Mouse (Mus musculus): Measurements from ENCODE around the gene Rb1. TPM values are rescaled to one million over a fixed set of nuclear protein-coding genes. Genes with fewer than 3 reads are reported as not detected.

Rb1 gene
- polyA plus RNA-seq, 1 experiment from 2014 or later: 27.5 TPM

DNA sequence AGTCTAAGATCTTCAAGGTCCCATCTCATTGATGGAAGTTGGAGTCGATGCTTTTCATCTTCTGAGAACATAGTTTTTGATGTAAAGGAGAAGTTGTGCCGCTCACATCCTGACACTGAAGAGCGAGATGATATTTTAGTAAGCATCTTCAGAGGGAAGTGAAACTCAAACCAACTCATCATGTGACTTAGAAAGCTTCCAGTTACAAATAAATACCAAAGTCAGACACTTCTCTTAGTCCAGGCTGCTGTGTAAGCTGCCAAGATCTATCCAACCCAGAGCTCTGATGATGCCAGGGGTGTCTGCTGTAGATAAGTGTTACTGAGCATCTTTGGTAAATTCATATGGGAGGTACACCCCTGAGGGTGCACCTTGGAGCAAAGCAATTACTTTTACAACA, 8.3 kb upstream of the Rb1 start:
- H3K9me3 ChIP-seq: no peaks in the 10 kb centered on the region
- H3K27me3 ChIP-seq: no peaks in the 10 kb centered on the region
- no peaks in the 10 kb centered on the region for H3K36me3 ChIP-seq
- H3K9ac ChIP-seq: no peak overlapping the region
- no peak overlapping the region for H3K27ac ChIP-seq (replicated peaks)
- ATAC-seq (ENCODE audit: low FRiP score, low read depth): no peak
- no peak overlapping the region for H3K4me2 ChIP-seq
- no peak overlapping the region for H3K4me3 ChIP-seq
- WGBS: 95% methylated on average over 3 of the region's 3 CpGs
- no peaks in the 10 kb centered on the region for H3K4me1 ChIP-seq (replicated peaks)

DNA sequence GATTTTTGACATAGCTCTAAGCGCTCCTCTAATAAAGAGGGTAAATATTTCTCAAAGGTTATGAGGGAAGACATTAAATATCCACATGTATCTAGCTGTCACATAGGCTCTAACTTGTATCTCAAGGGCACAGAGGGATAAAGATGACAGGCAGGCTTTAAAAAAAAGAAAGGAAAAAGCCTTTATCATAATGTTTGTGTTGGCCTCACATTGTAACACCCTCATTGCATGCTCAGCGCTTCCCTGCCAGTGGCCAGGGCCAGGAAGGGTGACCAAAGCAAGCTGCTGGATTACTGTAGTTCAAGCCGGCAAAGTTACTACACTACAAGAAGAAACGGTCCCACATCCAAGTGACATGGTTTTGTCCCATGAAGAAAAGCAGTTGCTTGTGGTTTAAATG, 5.8 kb upstream of the Rb1 start:
- no peak overlapping the region for H3K27ac ChIP-seq (replicated peaks)
- no peak overlapping the region for H3K4me2 ChIP-seq
- H3K4me1 ChIP-seq (replicated peaks): peaks cover 9% of the 10 kb centered on the region
- no peaks in the 10 kb centered on the region for H3K27me3 ChIP-seq
- ATAC-seq (ENCODE audit: low FRiP score, low read depth): no peak
- no peaks in the 10 kb centered on the region for H3K9me3 ChIP-seq
- no peak overlapping the region for H3K9ac ChIP-seq
- no peak overlapping the region for H3K4me3 ChIP-seq
- 91% methylated on average over 4 of the region's 4 CpGs for WGBS
- no peaks in the 10 kb centered on the region for H3K36me3 ChIP-seq

DNA sequence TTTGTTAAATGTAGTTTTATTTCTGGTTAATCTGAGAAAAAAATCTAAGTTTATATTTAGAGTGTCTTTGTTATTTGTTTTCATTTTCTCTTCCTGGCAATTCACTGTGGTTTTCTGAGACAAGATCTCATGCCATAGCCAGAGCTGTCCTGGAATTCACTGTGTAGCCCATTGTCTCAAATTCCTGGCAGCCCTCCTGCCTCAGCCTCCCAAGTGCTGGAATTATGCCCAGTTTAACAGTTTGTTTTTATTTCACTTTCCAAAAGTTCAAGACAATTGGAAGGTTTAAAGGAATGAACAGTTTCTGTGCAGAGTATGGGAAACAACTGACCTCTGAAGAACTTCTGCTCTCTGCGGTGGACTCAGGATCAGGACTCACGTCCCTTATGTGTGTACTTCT, 4.2 kb upstream of the Rb1 start:
- ATAC-seq (ENCODE audit: low FRiP score, low read depth): no peak
- no peak overlapping the region for H3K4me2 ChIP-seq
- 88% methylated on average over 2 of the region's 2 CpGs for WGBS

DNA sequence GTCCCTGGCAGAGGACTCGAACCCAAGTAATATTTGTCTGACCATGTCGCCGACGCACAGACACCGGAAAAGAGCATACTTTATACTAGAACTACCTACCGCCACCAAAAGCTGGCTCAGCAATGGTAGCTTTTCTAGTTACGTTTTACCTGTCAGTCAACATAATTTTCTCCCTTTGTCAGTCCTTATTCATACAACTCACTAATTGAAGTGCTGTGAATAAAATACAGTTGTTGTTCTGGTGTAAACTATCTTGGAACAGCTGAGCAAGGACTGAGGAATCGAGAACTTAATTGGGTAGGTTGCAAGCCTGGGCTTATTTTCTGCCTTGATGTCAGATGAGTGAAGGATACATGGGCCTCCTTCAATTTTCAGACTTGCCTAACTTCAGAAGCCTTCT, 889 bp upstream of the Rb1 start:
- peak overlapping the region; percentile 96 for H3K27ac ChIP-seq (replicated peaks)
- 6% methylated on average over 8 of the region's 8 CpGs for WGBS
- H3K9ac ChIP-seq: peak overlapping the region; percentile 89
- H3K4me1 ChIP-seq (replicated peaks): peaks cover 25% of the 10 kb centered on the region
- no peaks in the 10 kb centered on the region for H3K9me3 ChIP-seq
- no peaks in the 10 kb centered on the region for H3K36me3 ChIP-seq
- peak overlapping the region; percentile 79 for H3K4me3 ChIP-seq
- 0 out of 2 replicates have a peak, but pooled peaks have one; percentile 8 for ATAC-seq (ENCODE audit: low FRiP score, low read depth)
- H3K27me3 ChIP-seq: no peaks in the 10 kb centered on the region
- peak overlapping the region; percentile 84 for H3K4me2 ChIP-seq

More for the DNA sequence above, 4.2 kb upstream of the Rb1 start:
- Histone ChIP-seq H3K36me3 (no peaks in the 10 kb centered on the region), H3K4me3 (no peak overlapping the region), H3K9me3 (no peaks in the 10 kb centered on the region), H3K9ac (no peak overlapping the region), H3K27ac (replicated peaks) (no peak overlapping the region), H3K27me3 (no peaks in the 10 kb centered on the region), H3K4me1 (replicated peaks) (peaks cover 10% of the 10 kb centered on the region)

DNA sequence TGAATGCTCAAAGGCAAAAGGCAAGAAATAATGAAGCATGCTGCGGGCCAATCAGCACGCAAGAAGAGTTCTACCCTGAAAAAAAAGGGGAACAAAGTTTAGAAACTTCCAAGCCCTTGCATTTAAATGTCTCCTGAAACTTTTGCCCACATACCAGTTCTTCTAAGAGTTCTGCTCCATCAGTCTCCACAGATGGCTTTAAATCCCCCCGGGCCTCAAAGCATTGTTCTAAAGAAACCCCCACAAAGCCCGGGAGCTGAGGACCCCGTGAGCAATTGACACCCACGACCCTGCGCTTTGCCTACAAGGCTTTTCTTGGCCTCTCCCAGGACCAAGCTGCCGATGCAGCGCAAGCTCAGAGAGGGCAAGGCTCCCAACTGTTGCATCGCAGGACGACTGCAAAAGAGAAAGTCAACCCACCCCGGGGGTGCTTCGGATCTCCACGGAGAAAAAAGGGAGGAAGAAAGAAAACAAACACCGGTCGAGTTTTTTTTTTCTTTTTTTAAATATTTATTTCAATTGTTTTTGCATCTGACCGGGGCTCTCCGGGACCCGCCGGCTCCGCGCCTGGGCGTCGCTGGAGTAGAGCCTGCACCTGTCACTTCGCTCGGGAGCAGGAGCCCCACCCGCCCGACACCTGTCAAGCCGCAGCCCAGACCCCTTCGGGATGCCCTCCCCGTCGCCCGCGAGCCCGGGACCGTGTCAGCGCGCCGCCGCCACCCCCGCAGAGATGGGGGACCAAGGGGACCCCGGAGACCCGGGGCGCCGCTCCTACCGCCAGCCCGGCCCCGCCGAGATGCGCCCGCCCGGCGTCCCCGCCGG, 777 bp downstream of the Rb1 start:
- Histone ChIP-seq H3K9ac (peak overlapping the region; percentile 89), H3K27ac (replicated peaks) (peak overlapping the region; percentile 96), H3K27me3 (no peaks in the 10 kb centered on the region), H3K4me3 (peak overlapping the region; percentile 79), H3K4me2 (peak overlapping the region; percentile 84), H3K9me3 (no peaks in the 10 kb centered on the region), H3K4me1 (replicated peaks) (peaks cover 25% of the 10 kb centered on the region), H3K36me3 (peaks cover 4% of the 10 kb centered on the region; the same call in 1 of the 2 replicates)
- under 1% methylated on average over 42 of the region's 55 CpGs for WGBS
- peak; percentile 49 for ATAC-seq (ENCODE audit: low FRiP score, low read depth)

DNA sequence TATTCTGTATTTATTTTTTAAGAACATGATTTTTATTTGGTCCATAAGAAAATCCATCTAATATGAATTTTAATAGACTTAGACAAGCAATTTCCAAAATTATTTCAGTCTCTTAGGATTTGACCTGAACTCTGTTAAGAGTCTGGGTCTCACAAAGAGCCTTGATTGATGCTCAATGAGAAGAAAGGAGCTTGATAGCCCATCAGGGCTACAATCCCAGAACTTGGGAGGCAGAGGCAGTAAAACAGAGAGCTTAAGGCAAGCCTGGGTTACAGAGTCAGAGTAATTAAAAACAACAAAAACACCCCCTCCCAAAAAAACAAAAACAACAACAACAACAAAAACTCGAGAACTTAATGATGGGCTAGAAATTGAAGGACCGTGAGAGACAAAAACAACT, 1.7 kb downstream of the Rb1 start:
- Histone ChIP-seq H3K9ac (no peak overlapping the region), H3K27me3 (no peaks in the 10 kb centered on the region), H3K4me1 (replicated peaks) (peaks cover 25% of the 10 kb centered on the region), H3K36me3 (peaks cover 4% of the 10 kb centered on the region; the same call in 1 of the 2 replicates), H3K4me3 (peak overlapping the region; percentile 79; the same call in 1 of the 2 replicates), H3K9me3 (no peaks in the 10 kb centered on the region), H3K27ac (replicated peaks) (no peak overlapping the region), H3K4me2 (peak overlapping the region; percentile 84)
- no peak for ATAC-seq (ENCODE audit: low FRiP score, low read depth)
- 43% methylated on average over 2 of the region's 2 CpGs for WGBS

DNA sequence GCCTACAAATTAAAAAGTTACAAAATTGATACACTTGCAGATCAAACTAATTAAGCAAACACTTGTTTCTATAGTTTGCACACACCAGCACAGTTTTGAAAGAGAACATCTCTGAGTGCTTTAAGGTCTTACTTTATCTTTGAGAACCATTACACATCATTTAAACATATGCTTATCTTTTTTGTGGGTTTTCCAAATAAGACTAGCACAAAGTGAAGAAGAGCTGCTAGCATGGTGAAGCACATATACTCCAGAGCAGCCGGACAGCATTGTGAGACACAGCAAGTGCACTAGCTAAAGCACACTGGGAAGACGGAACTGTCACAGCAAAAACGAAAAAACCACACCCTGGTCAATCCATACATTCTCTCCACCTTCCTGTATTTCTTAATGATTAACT, 3.5 kb downstream of the Rb1 start:
- Histone ChIP-seq H3K27ac (replicated peaks) (no peak overlapping the region), H3K27me3 (no peaks in the 10 kb centered on the region)

DNA sequence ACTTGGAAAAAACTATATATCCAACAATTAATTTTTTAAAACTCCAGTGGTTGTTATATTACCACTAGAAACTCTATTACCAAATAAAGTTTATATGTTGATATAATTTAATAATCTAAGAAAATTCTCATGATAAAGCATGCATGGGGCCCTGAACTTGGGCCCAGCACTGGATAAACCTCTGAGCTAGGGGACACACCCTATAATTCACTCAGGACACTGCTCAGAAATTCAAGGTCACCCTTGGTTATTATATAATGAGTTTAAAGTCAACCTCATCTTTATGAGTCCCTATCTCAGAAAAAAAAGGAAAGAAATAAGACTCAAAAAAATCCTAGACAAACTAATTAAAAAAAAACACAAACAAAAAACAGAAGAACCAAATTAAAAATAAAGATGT, 8.7 kb downstream of the Rb1 start:
- Histone ChIP-seq H3K4me1 (replicated peaks) (no peaks in the 10 kb centered on the region), H3K9me3 (no peaks in the 10 kb centered on the region), H3K27ac (replicated peaks) (no peak overlapping the region), H3K27me3 (no peaks in the 10 kb centered on the region), H3K4me2 (no peak overlapping the region), H3K4me3 (no peak overlapping the region), H3K9ac (no peak overlapping the region), H3K36me3 (peaks cover 4% of the 10 kb centered on the region; the same call in 1 of the 2 replicates)
- no peak for ATAC-seq (ENCODE audit: low FRiP score, low read depth)

More for the DNA sequence above, 3.5 kb downstream of the Rb1 start:
- no peak overlapping the region for H3K4me3 ChIP-seq
- peaks cover 23% of the 10 kb centered on the region for H3K4me1 ChIP-seq (replicated peaks)
- H3K4me2 ChIP-seq: no peak overlapping the region
- H3K9ac ChIP-seq: no peak overlapping the region
- 88% methylated on average over 3 of the region's 3 CpGs for WGBS
- H3K36me3 ChIP-seq: peaks cover 4% of the 10 kb centered on the region; the same call in 1 of the 2 replicates
- no peaks in the 10 kb centered on the region for H3K9me3 ChIP-seq
- no peak for ATAC-seq (ENCODE audit: low FRiP score, low read depth)

DNA sequence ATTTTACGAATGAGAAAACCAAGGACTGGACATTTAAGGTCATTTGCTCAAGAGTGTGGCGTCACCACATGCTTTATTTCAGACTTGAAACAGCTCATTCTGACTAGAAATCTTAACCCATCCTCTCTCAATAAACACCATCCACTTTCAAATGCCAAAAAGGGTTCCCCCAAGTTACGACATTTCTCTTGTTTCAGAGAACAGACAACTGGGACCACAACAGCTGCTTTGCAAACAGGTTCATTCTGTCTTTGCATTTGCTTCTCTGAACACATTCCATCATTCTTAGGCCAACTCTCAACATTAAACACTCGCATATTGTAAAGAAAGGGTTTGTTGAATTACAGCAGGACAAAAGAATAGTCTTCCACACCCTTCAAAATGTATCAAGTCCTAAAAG, 11.8 kb downstream of the Rb1 start:
- WGBS: 74% methylated on average over 4 of the region's 4 CpGs
- no peak overlapping the region for H3K4me3 ChIP-seq
- H3K36me3 ChIP-seq: no peaks in the 10 kb centered on the region
- H3K27me3 ChIP-seq: no peaks in the 10 kb centered on the region
- no peak for ATAC-seq (ENCODE audit: low FRiP score, low read depth)
- H3K4me1 ChIP-seq (replicated peaks): no peaks in the 10 kb centered on the region
- H3K9me3 ChIP-seq: no peaks in the 10 kb centered on the region
- H3K27ac ChIP-seq (replicated peaks): no peak overlapping the region
- no peak overlapping the region for H3K9ac ChIP-seq
- H3K4me2 ChIP-seq: no peak overlapping the region

DNA sequence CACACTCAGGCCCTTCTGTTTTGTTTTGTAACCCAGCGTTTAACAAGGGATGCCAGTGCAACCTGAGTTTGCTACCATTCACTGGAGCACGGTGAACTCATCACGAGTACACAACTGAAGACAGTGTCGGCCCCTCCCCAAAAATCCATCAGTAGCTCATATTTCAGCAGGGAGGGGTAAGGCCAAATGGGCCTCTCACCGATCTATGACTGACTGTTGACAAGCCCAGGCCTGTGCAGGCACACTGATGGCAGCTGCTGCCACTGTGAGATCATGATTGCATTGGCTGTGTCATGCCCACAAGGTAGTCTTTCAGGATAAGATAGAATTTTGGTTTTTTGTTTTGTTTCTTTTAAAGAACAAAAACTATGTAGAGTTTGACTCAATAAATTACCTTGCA, 12.2 kb downstream of the Rb1 start:
- WGBS: 70% methylated on average over 5 of the region's 5 CpGs
- Histone ChIP-seq H3K4me3 (no peak overlapping the region), H3K4me1 (replicated peaks) (no peaks in the 10 kb centered on the region), H3K27me3 (no peaks in the 10 kb centered on the region), H3K27ac (replicated peaks) (no peak overlapping the region), H3K4me2 (no peak overlapping the region), H3K9ac (no peak overlapping the region), H3K36me3 (no peaks in the 10 kb centered on the region), H3K9me3 (no peaks in the 10 kb centered on the region)
- ATAC-seq (ENCODE audit: low FRiP score, low read depth): peak; percentile 45; the same call in 1 of the 2 replicates

DNA sequence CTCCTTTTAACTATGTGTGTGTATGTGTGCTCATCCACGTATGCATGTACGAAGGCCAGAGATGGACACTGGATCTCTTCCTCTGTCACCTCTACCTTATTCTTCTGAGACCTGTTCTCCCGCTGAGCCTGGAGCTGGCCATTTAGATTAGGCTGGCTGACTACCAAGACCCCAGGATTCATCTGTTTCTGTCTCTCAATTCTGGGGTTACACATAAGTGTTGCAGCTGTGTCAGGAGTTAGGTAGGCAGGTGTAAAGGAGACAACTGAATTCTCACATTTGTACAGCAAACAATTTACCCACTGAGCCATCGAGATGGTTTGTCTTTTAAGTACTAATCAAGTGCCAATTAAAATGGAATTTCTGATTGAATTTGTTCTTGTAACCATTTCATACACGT, 12.7 kb downstream of the Rb1 start:
- no peak overlapping the region for H3K9ac ChIP-seq
- H3K27me3 ChIP-seq: no peaks in the 10 kb centered on the region
- no peaks in the 10 kb centered on the region for H3K9me3 ChIP-seq
- no peak overlapping the region for H3K27ac ChIP-seq (replicated peaks)
- 0 out of 2 replicates have a peak, but pooled peaks cover 3% of the 10 kb centered on the region for H3K4me1 ChIP-seq (replicated peaks)
- ATAC-seq (ENCODE audit: low FRiP score, low read depth): no peak
- WGBS: 83% methylated on average over 5 of the region's 5 CpGs
- no peaks in the 10 kb centered on the region for H3K36me3 ChIP-seq
- H3K4me2 ChIP-seq: no peak overlapping the region
- H3K4me3 ChIP-seq: no peak overlapping the region

DNA sequence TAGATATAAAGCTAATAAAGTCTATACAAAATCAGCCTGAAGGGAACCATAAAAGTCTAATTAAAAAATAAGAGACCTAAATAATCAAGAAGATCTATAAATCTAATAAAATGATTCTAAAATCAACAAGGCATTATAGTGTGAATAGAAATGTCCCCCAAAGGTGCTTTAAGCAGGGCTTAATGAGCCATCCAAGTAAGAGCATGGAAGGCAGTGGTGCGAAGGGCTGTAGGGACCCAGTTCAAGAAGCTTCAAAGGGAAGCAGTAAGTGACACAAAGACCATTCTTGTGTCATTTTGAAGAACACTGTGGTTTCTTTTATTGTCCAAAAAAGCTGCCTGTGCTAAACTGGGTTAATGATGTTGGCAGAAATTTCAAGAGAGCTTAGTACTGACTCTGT, 18.1 kb downstream of the Rb1 start:
- 68% methylated on average over 1 of the region's 1 CpGs for WGBS
- H3K4me1 ChIP-seq (replicated peaks): 0 out of 2 replicates have a peak, but pooled peaks cover 6% of the 10 kb centered on the region
- no peaks in the 10 kb centered on the region for H3K36me3 ChIP-seq
- no peaks in the 10 kb centered on the region for H3K27me3 ChIP-seq
- no peak for ATAC-seq (ENCODE audit: low FRiP score, low read depth)
- H3K4me2 ChIP-seq: no peak overlapping the region
- H3K9ac ChIP-seq: no peak overlapping the region
- H3K9me3 ChIP-seq: no peaks in the 10 kb centered on the region
- H3K27ac ChIP-seq (replicated peaks): peak overlapping the region; percentile 13; the same call in 1 of the 2 replicates
- no peak overlapping the region for H3K4me3 ChIP-seq
